Mouse (Mus musculus): ENCODE measurements around the gene Pafah1b3. TPM values are rescaled to one million over a fixed set of nuclear protein-coding genes. Genes with fewer than 3 reads are reported as not detected.
"Not testable (repeated sequence)": the region's sequence is repeated elsewhere in the genome, so short reads cannot be mapped to it uniquely, and the experiment has no call there.

Pafah1b3 gene
- 147 and 189 TPM in 2 replicates for polyA plus RNA-seq (2016; fragmentation: Nextera tagmentation; extraction: Ambion mirVana)

GRCm38 (mm10) chr7:25297454-25298325 is at the start of gene Pafah1b3:
TSS of gene Pafah1b3 (minus strand) at chr7:25297986.
- under 1% methylated on average over 52 of the region's 52 CpGs for WGBS
- Histone ChIP-seq H3K9me3 (no peaks in the 10 kb centered on the region), H3K4me3 (peak within 1 kb of the TSS; percentile 93), H3K4me1 (peaks cover 38% of the 10 kb centered on the region), H3K27ac (peak within 1 kb of the TSS; percentile 98), H3K27me3 (ENCODE audit: insufficient read depth, poor library complexity, severe bottlenecking) (no peaks in the 10 kb centered on the region), H3K36me3 (peaks cover 34% of the 10 kb centered on the region)
- peak; percentile 96 for DNase-seq (ENCODE audit: low spot score)

GRCm38 (mm10) chr7:25341000-25341784 is 43.4 kb upstream of the Pafah1b3 start:
- Histone ChIP-seq H3K4me1 (peaks cover 8% of the 10 kb centered on the region; the same call in 1 of the 2 replicates), H3K27ac (no peak overlapping the region), H3K36me3 (peaks cover 62% of the 10 kb centered on the region), H3K9me3 (no peaks in the 10 kb centered on the region), H3K27me3 (ENCODE audit: insufficient read depth, poor library complexity, severe bottlenecking) (no peaks in the 10 kb centered on the region), H3K4me3 (no peak overlapping the region)
- no peak for DNase-seq (ENCODE audit: low spot score)
- 87% methylated on average over 20 of the region's 20 CpGs for WGBS

- H3K36me3 ChIP-seq, result peaks cover 79% of the 10 kb centered on the region
- no peak for DNase-seq (ENCODE audit: low spot score)
- H3K27me3 ChIP-seq (ENCODE audit: insufficient read depth, poor library complexity, severe bottlenecking), result no peaks in the 10 kb centered on the region
- H3K4me1 ChIP-seq, result no peaks in the 10 kb centered on the region
- no peak overlapping the region for H3K27ac ChIP-seq
- no peaks in the 10 kb centered on the region for H3K9me3 ChIP-seq
- 86% methylated on average over 9 of the region's 9 CpGs for WGBS
- no peak overlapping the region for H3K4me3 ChIP-seq
Observed at GRCm38 (mm10) chr7:25339329-25339728, 41.5 kb upstream of the Pafah1b3 start.

- Histone ChIP-seq H3K4me1 (peaks cover 11% of the 10 kb centered on the region; the same call in 1 of the 2 replicates), H3K27ac (no peak overlapping the region), H3K36me3 (peaks cover 77% of the 10 kb centered on the region), H3K9me3 (no peaks in the 10 kb centered on the region), H3K4me3 (no peak overlapping the region), H3K27me3 (ENCODE audit: insufficient read depth, poor library complexity, severe bottlenecking) (no peaks in the 10 kb centered on the region)
- no peak for DNase-seq (ENCODE audit: low spot score)
- WGBS, result 81% methylated on average over 12 of the region's 12 CpGs
Observed at GRCm38 (mm10) chr7:25334472-25334871, 36.7 kb upstream of the Pafah1b3 start.

GRCm38 (mm10) chr7:25333596-25334307 is 36.0 kb upstream of the Pafah1b3 start:
- 44% methylated on average over 16 of the region's 16 CpGs for WGBS
- Histone ChIP-seq H3K4me3 (no peak overlapping the region), H3K27me3 (ENCODE audit: insufficient read depth, poor library complexity, severe bottlenecking) (no peaks in the 10 kb centered on the region)

GRCm38 (mm10) chr7:25326233-25326632 is 28.4 kb upstream of the Pafah1b3 start:
- DNase-seq (ENCODE audit: low spot score), result no peak
- 84% methylated on average over 8 of the region's 8 CpGs for whole genome bisulfite sequencing
- no peak overlapping the region for H3K4me3 ChIP-seq
- H3K36me3 ChIP-seq, result peaks cover 26% of the 10 kb centered on the region
- no peaks in the 10 kb centered on the region for H3K27me3 ChIP-seq (ENCODE audit: insufficient read depth, poor library complexity, severe bottlenecking)
- H3K27ac ChIP-seq, result no peak overlapping the region
- H3K9me3 ChIP-seq, result no peaks in the 10 kb centered on the region
- H3K4me1 ChIP-seq, result peaks cover 25% of the 10 kb centered on the region

More at GRCm38 (mm10) chr7:25333596-25334307, 36.0 kb upstream of the Pafah1b3 start:
- Histone ChIP-seq H3K36me3 (peaks cover 72% of the 10 kb centered on the region), H3K9me3 (no peaks in the 10 kb centered on the region), H3K4me1 (peaks cover 11% of the 10 kb centered on the region; the same call in 1 of the 2 replicates), H3K27ac (no peak overlapping the region)
- peak; percentile 92 for DNase-seq (ENCODE audit: low spot score)

GRCm38 (mm10) chr7:25325431-25325830 is 27.6 kb upstream of the Pafah1b3 start:
- not testable (repeated sequence) for DNase-seq (ENCODE audit: low spot score); H3K4me3 ChIP-seq; H3K27ac ChIP-seq; H3K27me3 ChIP-seq (ENCODE audit: insufficient read depth, poor library complexity, severe bottlenecking); H3K9me3 ChIP-seq
- whole genome bisulfite sequencing, result 84% methylated on average over 6 of the region's 6 CpGs
- H3K36me3 ChIP-seq, result peaks cover 18% of the 10 kb centered on the region
- peaks cover 28% of the 10 kb centered on the region for H3K4me1 ChIP-seq

GRCm38 (mm10) chr7:25323219-25323618 is 25.4 kb upstream of the Pafah1b3 start:
- Histone ChIP-seq H3K36me3 (peaks cover 6% of the 10 kb centered on the region), H3K27ac (no peak overlapping the region), H3K4me3 (no peak overlapping the region), H3K4me1 (peaks cover 24% of the 10 kb centered on the region), H3K9me3 (no peaks in the 10 kb centered on the region), H3K27me3 (ENCODE audit: insufficient read depth, poor library complexity, severe bottlenecking) (no peaks in the 10 kb centered on the region)
- DNase-seq (ENCODE audit: low spot score), result no peak
- 84% methylated on average over 2 of the region's 2 CpGs for WGBS

GRCm38 (mm10) chr7:25322058-25322484 is 24.3 kb upstream of the Pafah1b3 start:
- no peaks in the 10 kb centered on the region for H3K27me3 ChIP-seq (ENCODE audit: insufficient read depth, poor library complexity, severe bottlenecking)
- H3K27ac ChIP-seq, result peak overlapping the region; percentile 84
- no peaks in the 10 kb centered on the region for H3K9me3 ChIP-seq
- WGBS, result 4% methylated on average over 6 of the region's 6 CpGs
- H3K36me3 ChIP-seq, result 0 out of 2 replicates have a peak, but pooled peaks cover 2% of the 10 kb centered on the region
- peak overlapping the region; percentile 20 for H3K4me3 ChIP-seq
- DNase-seq (ENCODE audit: low spot score), result no peak
- peaks cover 34% of the 10 kb centered on the region for H3K4me1 ChIP-seq

GRCm38 (mm10) chr7:25317446-25317999 is 19.7 kb upstream of the Pafah1b3 start:
- H3K36me3 ChIP-seq, result 0 out of 2 replicates have a peak, but pooled peaks cover 2% of the 10 kb centered on the region
- H3K27me3 ChIP-seq (ENCODE audit: insufficient read depth, poor library complexity, severe bottlenecking), result peaks cover 35% of the 10 kb centered on the region
- H3K4me1 ChIP-seq, result peaks cover 44% of the 10 kb centered on the region
- WGBS, result 18% methylated on average over 21 of the region's 21 CpGs
- no peak for DNase-seq (ENCODE audit: low spot score)
- no peaks in the 10 kb centered on the region for H3K9me3 ChIP-seq
- peak overlapping the region; percentile 88 for H3K27ac ChIP-seq
- H3K4me3 ChIP-seq, result peak overlapping the region; percentile 75

- Histone ChIP-seq H3K4me1 (peaks cover 36% of the 10 kb centered on the region), H3K9me3 (no peaks in the 10 kb centered on the region), H3K36me3 (0 out of 2 replicates have a peak, but pooled peaks cover 2% of the 10 kb centered on the region), H3K27ac (peak within 1 kb of the TSS; percentile 88), H3K27me3 (ENCODE audit: insufficient read depth, poor library complexity, severe bottlenecking) (peaks cover 42% of the 10 kb centered on the region), H3K4me3 (peak within 1 kb of the TSS; percentile 75)
- WGBS, result 2% methylated on average over 52 of the region's 52 CpGs
- DNase-seq (ENCODE audit: low spot score), result peak; percentile 98
Observed at GRCm38 (mm10) chr7:25316532-25317445, 19.0 kb upstream of the Pafah1b3 start, which contains the start of gene Megf8. TSS of gene Megf8 (plus strand) at chr7:25317164.
